Mouse (Mus musculus) testis, adult 2 months (tissue): ENCODE measurements around the gene Zdhhc20.

Source experiments
- CTCF ChIP-seq: fragments of 200-500 bp; IDR thresholded peaks from 2 replicates; pipeline ENCODE4 v1.5.1; 2012; ENCODE audit warnings: low read depth, mild to moderate bottlenecking, inconsistent platforms, low read length, moderate library complexity; ENCODE audit not compliant: control insufficient read depth, insufficient read depth, insufficient replicate concordance
- POLR2A ChIP-seq: fragments of 200-500 bp; IDR thresholded peaks from 2 replicates; pipeline ENCODE4 v1.6.1; 2012; ENCODE audit warnings: low read depth, mild to moderate bottlenecking, inconsistent platforms, low read length, moderate library complexity; ENCODE audit not compliant: control insufficient read depth

DNA sequence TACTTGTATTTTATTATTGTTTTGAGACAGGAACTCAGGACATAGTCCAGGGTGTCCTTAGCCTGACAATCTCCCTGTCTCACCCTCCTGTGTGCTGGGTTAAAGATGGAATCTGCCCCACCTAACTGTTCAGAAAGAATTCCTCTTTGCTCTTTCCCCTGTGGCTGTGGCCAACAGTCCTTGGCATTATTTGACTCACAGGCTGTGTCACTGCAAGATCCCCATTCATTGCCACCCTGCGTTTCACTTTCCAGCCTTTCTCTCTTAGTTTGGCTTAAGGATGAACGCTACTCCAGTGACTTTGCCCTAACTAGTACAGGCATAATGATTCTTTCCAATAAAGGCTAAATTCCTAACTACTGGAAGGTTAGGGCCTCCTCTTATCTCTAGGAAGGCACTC is 4.3 kb upstream of the Zdhhc20 start:
- TF ChIP-seq POLR2A (no peak), CTCF (no peak)
